Mouse (Mus musculus): ENCODE data around the gene Actn4.

GRCm38 (mm10) chr7:28888701-28889161 lies 73.4 kb downstream of the Actn4 start:
- TF ChIP-seq HCFC1 (IDR thresholded peaks at IDR 0.05; ENCODE audit: low read depth, low read length) (no peak), GATA1 (IDR thresholded peaks at IDR 0.05; ENCODE audit: low read depth, low read length) (no peak), SMC3 (IDR thresholded peaks at IDR 0.05; ENCODE audit: low read depth, low read length) (no peak), POLR2A (IDR thresholded peaks at IDR 0.05; ENCODE audit: control insufficient read depth in 1 of 2, insufficient read depth in 1 of 2, low read depth in 1 of 2, low read length in 2 of 2, poor library complexity in 1 of 2) (no peak), EP300 (IDR thresholded peaks at IDR 0.05; ENCODE audit: low read depth in 1 of 2, low read length in 2 of 2) (no peak), CTCF (IDR thresholded peaks at IDR 0.05 in 2 of 3, conservative IDR thresholded peaks at IDR 0.05 in 1 of 3; ENCODE audit: control insufficient read depth in 1 of 3, insufficient read depth in 1 of 3, low read depth in 2 of 3, low read length in 3 of 3, poor library complexity in 1 of 3, severe bottlenecking in 1 of 3) (no peak), MAFK (IDR thresholded peaks at IDR 0.05; ENCODE audit: borderline replicate concordance, low read depth, low read length) (no peak), TCF12 (IDR thresholded peaks at IDR 0.05; ENCODE audit: low read depth, low read length) (no peak), GABPA (IDR thresholded peaks at IDR 0.05; ENCODE audit: low read depth, low read length) (no peak)

All from MEL (cell line).